24 mouse cellular contexts compared by ENCODE assay signal in the genomic region with DNA sequence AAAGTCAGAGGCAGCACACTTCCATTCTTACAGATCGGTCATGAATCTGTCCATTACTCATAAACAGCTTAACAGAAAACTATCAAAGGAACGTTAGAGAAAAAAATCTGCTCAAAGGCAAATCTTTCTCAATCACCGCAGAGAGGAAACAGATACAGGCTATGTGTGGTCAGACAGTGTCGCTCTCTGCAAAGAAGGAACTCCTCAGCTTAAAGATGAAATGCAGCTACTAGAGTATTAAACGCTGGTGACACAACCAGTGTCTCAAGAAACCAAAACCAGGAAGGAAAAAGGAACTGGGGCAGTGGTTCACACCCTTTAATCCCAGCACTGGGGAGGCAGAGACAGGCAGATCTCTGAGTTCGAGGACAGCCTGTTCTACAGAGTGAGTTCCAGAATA. TPM values are rescaled to one million over a fixed set of nuclear protein-coding genes. Genes with fewer than 3 reads are reported as not detected.
A peak's percentile ranks its signal among the peaks of the same experiment; 100 is the strongest.
DNase-seq lines count a peak whose midpoint lies in the region; ATAC-seq and TF ChIP-seq lines count a peak whose summit lies in the region.
"Had no signal": no experiment of that assay in that cellular context is flagged by ENCODE, and none has a peak within 500 bp of the region (broad histone marks: within the 10 kb centered on the region; RNA-seq: fewer than 3 reads in every experiment).

No protein-coding gene starts in this region.

- H3K36me3 ChIP-seq in MEL (ENCODE audit: control insufficient read depth in 1 of 2, insufficient read depth in 2 of 2, low read length in 2 of 2): peaks cover 19 to 70% of the 10 kb centered on the region in 2 experiments

- peak; percentile 97 for ATAC-seq in granulocyte monocyte progenitor cell, adult 5-6 weeks (replicated peaks; ENCODE audit: poor library complexity, severe bottlenecking)
- peak; percentile 95 for ATAC-seq in megakaryocyte progenitor cell, adult 5-6 weeks (replicated peaks; ENCODE audit: poor library complexity)
- ATAC-seq: CD4-positive, CD25-positive, alpha-beta regulatory T cell, adult 4 months; forebrain, embryonic 15.5 days; hindbrain, postnatal 0 days had no signal

- no peaks in the 10 kb centered on the region for H3K27me3 ChIP-seq in MEL (ENCODE audit: control insufficient read depth in 1 of 2, insufficient read depth in 2 of 2, low read length in 2 of 2)
- H3K27me3 ChIP-seq: embryonic facial prominence, embryonic 12.5 days; forebrain, embryonic 15.5 days; hindbrain, embryonic 13.5 days had no signal

- no peak for TF ChIP-seq CTCF in MEL (IDR thresholded peaks at IDR 0.05 in 2 of 3, conservative IDR thresholded peaks at IDR 0.05 in 1 of 3; ENCODE audit: control insufficient read depth in 1 of 3, insufficient read depth in 1 of 3, low read depth in 2 of 3, low read length in 3 of 3, poor library complexity in 1 of 3, severe bottlenecking in 1 of 3)

- DNase-seq in 416B (ENCODE audit: low read depth): peak; percentile 75
- DNase-seq in MEL (ENCODE audit: low read depth, low spot score): no peak
- no peak for DNase-seq in ovary, adult 18-20 months (ENCODE audit: low spot score)
- DNase-seq in gastrocnemius, adult 18-20 months (ENCODE audit: low spot score): no peak
- DNase-seq in gastrocnemius, postnatal 14 days: no peak
- DNase-seq: adrenal gland, adult 2 months; adrenal gland, postnatal 25 days; B cell, adult 2 months; cerebellum, adult 11 months; cerebellum, adult 8-10 months; cerebellum, postnatal 14 days; gastrocnemius, postnatal 25 days; heart, adult 11 months; heart, postnatal 10 days; heart, postnatal 4 days had no signal

- no peak overlapping the region for H3K9ac ChIP-seq in MEL (ENCODE audit: control insufficient read depth, low read depth, low read length, poor library complexity, severe bottlenecking)
- H3K9ac ChIP-seq: embryonic facial prominence, embryonic 12.5 days; forebrain, embryonic 15.5 days; hindbrain, embryonic 13.5 days had no signal

- TF ChIP-seq EP300 in MEL (IDR thresholded peaks at IDR 0.05; ENCODE audit: low read depth in 1 of 2, low read length in 2 of 2): no peak

- intact Hi-C loops in gastrocnemius, postnatal 14 days (cut with DNase I; ENCODE audit: low total_unique reads): loop anchor here (10.0 kb wide), 1 partner anchor 53 kb away; no protein-coding TSS in a partner anchor

- no peak for TF ChIP-seq RAD21 in MEL (IDR thresholded peaks at IDR 0.05; ENCODE audit: low read depth, low read length)

- H3K9me3 ChIP-seq in MEL (replicated peaks; ENCODE audit: insufficient read depth, low read length): no peaks in the 10 kb centered on the region
- H3K9me3 ChIP-seq: embryonic facial prominence, embryonic 12.5 days; forebrain, embryonic 15.5 days; G1E; heart, embryonic 10.5 days; hindbrain, embryonic 13.5 days had no signal

- TF ChIP-seq POLR2A in MEL (IDR thresholded peaks at IDR 0.05; ENCODE audit: control insufficient read depth in 1 of 2, insufficient read depth in 1 of 2, low read depth in 1 of 2, low read length in 2 of 2, poor library complexity in 1 of 2): no peak

- no peak overlapping the region for H3K27ac ChIP-seq in MEL (ENCODE audit: control insufficient read depth, low read depth, low read length)
- H3K27ac ChIP-seq: embryonic facial prominence, embryonic 12.5 days; forebrain, embryonic 15.5 days; heart, embryonic 10.5 days; hindbrain, embryonic 13.5 days; hindbrain, postnatal 0 days had no signal

- peaks cover 5 to 11% of the 10 kb centered on the region in 2 experiments; a peak in 3 of 4 replicates for H3K4me1 ChIP-seq in MEL (ENCODE audit: control insufficient read depth in 1 of 2, insufficient read depth in 2 of 2, low read length in 2 of 2)
- H3K4me1 ChIP-seq: embryonic facial prominence, embryonic 12.5 days had no signal

- no peak overlapping the region for H3K4me3 ChIP-seq in MEL (ENCODE audit: control insufficient read depth in 1 of 2, insufficient read depth in 1 of 2, low read depth in 2 of 2, low read length in 2 of 2)
- H3K4me3 ChIP-seq: embryonic facial prominence, embryonic 12.5 days; forebrain, embryonic 15.5 days; heart, embryonic 10.5 days; hindbrain, embryonic 13.5 days had no signal

- peaks cover 25% of the 10 kb centered on the region for H3K79me2 ChIP-seq in MEL (ENCODE audit: control insufficient read depth, insufficient read depth, low read length, poor library complexity)

TF ChIP-seq in MEL, 35 proteins besides CTCF, POLR2A, EP300 and RAD21:
- TF ChIP-seq USF1 (IDR thresholded peaks at IDR 0.05; ENCODE audit: low read depth, low read length) (no peak), BHLHE40 (IDR thresholded peaks at IDR 0.05; ENCODE audit: borderline replicate concordance, low read depth, low read length) (no peak), ETS1 (IDR thresholded peaks at IDR 0.05; ENCODE audit: low read depth, low read length) (no peak), RCOR1 (IDR thresholded peaks at IDR 0.05; ENCODE audit: low read depth, low read length) (peak; percentile 68), POLR2AphosphoS5 (IDR thresholded peaks at IDR 0.05; ENCODE audit: borderline replicate concordance, low read depth, low read length) (no peak), MXI1 (IDR thresholded peaks at IDR 0.05; ENCODE audit: low read depth, low read length) (no peak), TAL1 (IDR thresholded peaks at IDR 0.05; ENCODE audit: low read length) (no peak), POLR2AphosphoS2 (IDR thresholded peaks at IDR 0.05; ENCODE audit: low read length) (peak; percentile 15), USF2 (IDR thresholded peaks at IDR 0.05; ENCODE audit: borderline replicate concordance in 1 of 2, insufficient read depth in 1 of 2, low read depth in 1 of 2, low read length in 2 of 2) (no peak), ZMIZ1 (IDR thresholded peaks at IDR 0.05; ENCODE audit: low read depth, low read length) (no peak), KAT2A (conservative IDR thresholded peaks at IDR 0.05; ENCODE audit: low read depth, low read length) (no peak), NELFE (IDR thresholded peaks at IDR 0.05; ENCODE audit: low read depth, low read length) (no peak), MAX (IDR thresholded peaks at IDR 0.05; ENCODE audit: low read length) (no peak), GABPA (IDR thresholded peaks at IDR 0.05; ENCODE audit: low read depth, low read length) (no peak)

RNA-seq across cellular contexts. Expression of gene Rars, which starts 6.6 kb away (rescaled TPM):
- total RNA-seq in MEL (2012; rRNA removed): 251 and 268 TPM in 2 replicates
- polyA plus RNA-seq in MEL (2012; ENCODE audit: insufficient read depth in 1 of 2, insufficient read length in 2 of 2, low read depth in 1 of 2, low replicate concordance in 2 of 2, missing spikeins in 1 of 2): 100 to 1,000 TPM; 193 to 396 TPM
- 111 and 133 TPM in 2 replicates for total RNA-seq in granulocyte monocyte progenitor cell, adult 5-6 weeks (2014; fragmentation: Nextera tagmentation)
- total RNA-seq in granulocyte monocyte progenitor cell, adult 5-6 weeks (2017): 120 and 124 TPM in 2 replicates
- 124 and 138 TPM in 2 replicates for total RNA-seq in megakaryocyte progenitor cell, adult 5-6 weeks (2015)
- 97.4 and 113 TPM in 2 replicates for total RNA-seq in megakaryocyte progenitor cell, adult 5-6 weeks (2017)
- 10 to 100 TPM; 37.3 to 39.1 TPM for total RNA-seq in gastrocnemius, adult 18-20 months (2021)
- 10 to 100 TPM; 47.8 to 56.6 TPM for total RNA-seq in gastrocnemius, postnatal 14 days (2021)

RNA-seq across cellular contexts. Expression of gene Fbll1, which starts 29.0 kb away (rescaled TPM):
- total RNA-seq in MEL (2012; rRNA removed): not detected in 2 replicates
- polyA plus RNA-seq in MEL (2012; ENCODE audit: insufficient read depth in 1 of 2, insufficient read length in 2 of 2, low read depth in 1 of 2, low replicate concordance in 2 of 2, missing spikeins in 1 of 2): not detected
- not detected in 2 replicates for total RNA-seq in granulocyte monocyte progenitor cell, adult 5-6 weeks (2014; fragmentation: Nextera tagmentation)
- total RNA-seq in granulocyte monocyte progenitor cell, adult 5-6 weeks (2017): not detected in 2 replicates
- not detected in 2 replicates for total RNA-seq in megakaryocyte progenitor cell, adult 5-6 weeks (2015)
- not detected in 2 replicates for total RNA-seq in megakaryocyte progenitor cell, adult 5-6 weeks (2017)
- not detected for total RNA-seq in gastrocnemius, adult 18-20 months (2021)
- not detected for total RNA-seq in gastrocnemius, postnatal 14 days (2021)
- total RNA-seq: adrenal gland, adult 2 months; gastrocnemius, postnatal 25 days; heart, postnatal 10 days; heart, postnatal 4 days had no signal
- polyA plus RNA-seq: CD4-positive, CD25-positive, alpha-beta regulatory T cell, adult 4 months; G1E; heart, embryonic 10.5 days had no signal

RNA-seq across cellular contexts. Expression of gene Pank3, which starts 58.4 kb away (rescaled TPM):
- total RNA-seq in MEL (2012; rRNA removed): 18.7 and 20.7 TPM in 2 replicates
- 10 to 100 TPM; 12.0 to 19.6 TPM for polyA plus RNA-seq in MEL (2012; ENCODE audit: insufficient read depth in 1 of 2, insufficient read length in 2 of 2, low read depth in 1 of 2, low replicate concordance in 2 of 2, missing spikeins in 1 of 2)
- total RNA-seq in granulocyte monocyte progenitor cell, adult 5-6 weeks (2014; fragmentation: Nextera tagmentation): 16.6 and 18.1 TPM in 2 replicates
- 23.3 and 30.1 TPM in 2 replicates for total RNA-seq in granulocyte monocyte progenitor cell, adult 5-6 weeks (2017)
- 19.1 and 21.1 TPM in 2 replicates for total RNA-seq in megakaryocyte progenitor cell, adult 5-6 weeks (2015)
- 27.0 and 27.3 TPM in 2 replicates for total RNA-seq in megakaryocyte progenitor cell, adult 5-6 weeks (2017)
- 10 to 100 TPM; 15.1 to 16.0 TPM for total RNA-seq in gastrocnemius, adult 18-20 months (2021)
- total RNA-seq in gastrocnemius, postnatal 14 days (2021): 10 to 100 TPM; 17.0 to 18.3 TPM
